Mouse (Mus musculus): Measurements from ENCODE around the gene Pex19. TPM values are rescaled to one million over a fixed set of nuclear protein-coding genes. Genes with fewer than 3 reads are reported as not detected.
A peak's percentile ranks its signal among the peaks of the same experiment; 100 is the strongest.

Gene Pex19
- polyA plus RNA-seq, 1 experiment from 2014 or later: 120 TPM

DNA sequence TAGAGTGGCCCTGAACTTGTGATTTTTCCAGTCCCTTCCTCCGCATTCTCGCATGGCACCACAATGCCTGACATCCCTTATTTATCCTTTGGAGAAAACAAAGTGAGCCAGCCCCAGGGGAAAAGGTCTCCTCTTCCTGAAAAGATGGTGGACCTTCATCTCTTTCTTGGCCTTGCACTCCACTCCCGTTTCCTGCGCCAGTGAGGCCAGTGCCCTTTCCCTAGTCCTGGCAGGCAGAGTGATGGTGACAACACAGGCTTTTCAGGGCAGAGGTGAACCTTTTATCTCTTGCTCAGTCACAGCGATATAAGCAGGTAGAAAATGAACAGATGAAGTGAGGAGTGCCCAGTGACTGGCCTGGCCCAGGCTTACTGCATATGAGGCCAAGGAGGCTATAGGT, 932 bp downstream of the Pex19 start:
- H3K27me3 ChIP-seq (ENCODE audit: control insufficient read depth, insufficient read depth, low read length): no peaks in the 10 kb centered on the region
- H3K4me3 ChIP-seq (ENCODE audit: low read depth, low read length): peak overlapping the region; percentile 79
- H3K9ac ChIP-seq (ENCODE audit: low read depth, low read length): peak overlapping the region; percentile 88
- WGBS (ENCODE audit: insufficient replicate concordance): 35% methylated on average over 5 of the region's 5 CpGs
- peaks cover 8% of the 10 kb centered on the region for H3K4me1 ChIP-seq (ENCODE audit: control insufficient read depth, insufficient read depth, low read length)
- peaks cover 29% of the 10 kb centered on the region for H3K36me3 ChIP-seq (ENCODE audit: control insufficient read depth, insufficient read depth, low read length)
- ATAC-seq (replicated peaks; ENCODE audit: insufficient number of reproducible peaks, low FRiP score, low TSS enrichment): no peak
- peak overlapping the region; percentile 69 for H3K4me2 ChIP-seq
- no peak overlapping the region for H3K27ac ChIP-seq (ENCODE audit: low read depth, low read length)
- no peaks in the 10 kb centered on the region for H3K9me3 ChIP-seq (replicated peaks; ENCODE audit: control insufficient read depth, low read length)

GRCm38 (mm10) chr1:172128563-172128962, 2.0 kb downstream of the Pex19 start:
- Histone ChIP-seq H3K4me1 (ENCODE audit: control insufficient read depth, insufficient read depth, low read length) (peaks cover 8% of the 10 kb centered on the region), H3K36me3 (ENCODE audit: control insufficient read depth, insufficient read depth, low read length) (peaks cover 30% of the 10 kb centered on the region), H3K9me3 (replicated peaks; ENCODE audit: control insufficient read depth, low read length) (no peaks in the 10 kb centered on the region), H3K4me2 (no peak overlapping the region), H3K9ac (ENCODE audit: low read depth, low read length) (no peak overlapping the region), H3K27ac (ENCODE audit: low read depth, low read length) (no peak overlapping the region), H3K4me3 (ENCODE audit: low read depth, low read length) (no peak overlapping the region), H3K27me3 (ENCODE audit: control insufficient read depth, insufficient read depth, low read length) (no peaks in the 10 kb centered on the region)
- 93% methylated on average over 15 of the region's 15 CpGs for WGBS (ENCODE audit: insufficient replicate concordance)
- no peak for ATAC-seq (replicated peaks; ENCODE audit: insufficient number of reproducible peaks, low FRiP score, low TSS enrichment)

- H3K9me3 ChIP-seq (replicated peaks; ENCODE audit: control insufficient read depth, low read length): no peaks in the 10 kb centered on the region
- H3K9ac ChIP-seq (ENCODE audit: low read depth, low read length): no peak overlapping the region
- H3K4me2 ChIP-seq: no peak overlapping the region
- no peak for ATAC-seq (replicated peaks; ENCODE audit: insufficient number of reproducible peaks, low FRiP score, low TSS enrichment)
- H3K4me1 ChIP-seq (ENCODE audit: control insufficient read depth, insufficient read depth, low read length): peaks cover 8% of the 10 kb centered on the region
- H3K27me3 ChIP-seq (ENCODE audit: control insufficient read depth, insufficient read depth, low read length): no peaks in the 10 kb centered on the region
- H3K27ac ChIP-seq (ENCODE audit: low read depth, low read length): no peak overlapping the region
- no peak overlapping the region for H3K4me3 ChIP-seq (ENCODE audit: low read depth, low read length)
- WGBS (ENCODE audit: insufficient replicate concordance): 77% methylated on average over 2 of the region's 2 CpGs
- peaks cover 34% of the 10 kb centered on the region for H3K36me3 ChIP-seq (ENCODE audit: control insufficient read depth, insufficient read depth, low read length)
Observed at GRCm38 (mm10) chr1:172129108-172129507, 2.6 kb downstream of the Pex19 start.

GRCm38 (mm10) chr1:172129780-172130179, 3.2 kb downstream of the Pex19 start:
- ATAC-seq (replicated peaks; ENCODE audit: insufficient number of reproducible peaks, low FRiP score, low TSS enrichment): no peak
- WGBS (ENCODE audit: insufficient replicate concordance): 90% methylated on average over 5 of the region's 5 CpGs
- peaks cover 8% of the 10 kb centered on the region for H3K4me1 ChIP-seq (ENCODE audit: control insufficient read depth, insufficient read depth, low read length)
- H3K36me3 ChIP-seq (ENCODE audit: control insufficient read depth, insufficient read depth, low read length): peaks cover 40% of the 10 kb centered on the region
- no peaks in the 10 kb centered on the region for H3K9me3 ChIP-seq (replicated peaks; ENCODE audit: control insufficient read depth, low read length)
- H3K4me3 ChIP-seq (ENCODE audit: low read depth, low read length): no peak overlapping the region
- H3K4me2 ChIP-seq: no peak overlapping the region
- H3K27me3 ChIP-seq (ENCODE audit: control insufficient read depth, insufficient read depth, low read length): no peaks in the 10 kb centered on the region
- no peak overlapping the region for H3K9ac ChIP-seq (ENCODE audit: low read depth, low read length)
- H3K27ac ChIP-seq (ENCODE audit: low read depth, low read length): no peak overlapping the region

GRCm38 (mm10) chr1:172132319-172132718, 5.8 kb downstream of the Pex19 start:
- Histone ChIP-seq H3K27me3 (ENCODE audit: control insufficient read depth, insufficient read depth, low read length) (no peaks in the 10 kb centered on the region), H3K9ac (ENCODE audit: low read depth, low read length) (no peak overlapping the region), H3K4me3 (ENCODE audit: low read depth, low read length) (no peak overlapping the region), H3K4me1 (ENCODE audit: control insufficient read depth, insufficient read depth, low read length) (peaks cover 6% of the 10 kb centered on the region), H3K36me3 (ENCODE audit: control insufficient read depth, insufficient read depth, low read length) (peaks cover 44% of the 10 kb centered on the region), H3K4me2 (no peak overlapping the region), H3K9me3 (replicated peaks; ENCODE audit: control insufficient read depth, low read length) (no peaks in the 10 kb centered on the region), H3K27ac (ENCODE audit: low read depth, low read length) (no peak overlapping the region)
- no peak for ATAC-seq (replicated peaks; ENCODE audit: insufficient number of reproducible peaks, low FRiP score, low TSS enrichment)
- WGBS (ENCODE audit: insufficient replicate concordance): 90% methylated on average over 7 of the region's 7 CpGs

DNA sequence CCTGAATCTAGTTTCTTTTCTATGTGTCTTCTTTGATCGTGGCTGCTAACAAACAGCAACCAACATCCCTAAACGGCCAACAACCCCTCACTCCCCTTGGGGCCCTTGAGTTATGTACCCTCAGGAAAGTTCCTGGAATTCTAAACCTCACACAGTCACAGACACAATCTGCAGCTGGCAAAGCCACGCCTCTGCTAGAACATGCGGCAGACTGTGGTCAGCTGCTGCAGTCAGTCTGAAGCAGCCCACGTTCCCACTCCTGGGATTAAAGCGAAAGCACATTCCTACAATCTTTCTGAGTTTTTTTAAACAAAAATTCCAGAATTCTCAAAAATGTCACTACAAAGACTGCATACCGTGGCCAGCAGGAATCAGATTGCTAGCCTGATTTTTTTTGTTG, 7.0 kb downstream of the Pex19 start:
- Histone ChIP-seq H3K27me3 (ENCODE audit: control insufficient read depth, insufficient read depth, low read length) (no peaks in the 10 kb centered on the region), H3K4me3 (ENCODE audit: low read depth, low read length) (no peak overlapping the region), H3K27ac (ENCODE audit: low read depth, low read length) (no peak overlapping the region), H3K4me1 (ENCODE audit: control insufficient read depth, insufficient read depth, low read length) (no peaks in the 10 kb centered on the region), H3K4me2 (no peak overlapping the region), H3K9ac (ENCODE audit: low read depth, low read length) (no peak overlapping the region), H3K36me3 (ENCODE audit: control insufficient read depth, insufficient read depth, low read length) (peaks cover 44% of the 10 kb centered on the region), H3K9me3 (replicated peaks; ENCODE audit: control insufficient read depth, low read length) (no peaks in the 10 kb centered on the region)
- 76% methylated on average over 7 of the region's 7 CpGs for WGBS (ENCODE audit: insufficient replicate concordance)
- ATAC-seq (replicated peaks; ENCODE audit: insufficient number of reproducible peaks, low FRiP score, low TSS enrichment): no peak

- 84% methylated on average over 4 of the region's 4 CpGs for WGBS (ENCODE audit: insufficient replicate concordance)
- H3K4me1 ChIP-seq (ENCODE audit: control insufficient read depth, insufficient read depth, low read length): no peaks in the 10 kb centered on the region
- H3K4me3 ChIP-seq (ENCODE audit: low read depth, low read length): no peak overlapping the region
- H3K9ac ChIP-seq (ENCODE audit: low read depth, low read length): no peak overlapping the region
- H3K27me3 ChIP-seq (ENCODE audit: control insufficient read depth, insufficient read depth, low read length): no peaks in the 10 kb centered on the region
- no peaks in the 10 kb centered on the region for H3K9me3 ChIP-seq (replicated peaks; ENCODE audit: control insufficient read depth, low read length)
- H3K4me2 ChIP-seq: no peak overlapping the region
- H3K36me3 ChIP-seq (ENCODE audit: control insufficient read depth, insufficient read depth, low read length): peaks cover 44% of the 10 kb centered on the region
- ATAC-seq (replicated peaks; ENCODE audit: insufficient number of reproducible peaks, low FRiP score, low TSS enrichment): no peak
- no peak overlapping the region for H3K27ac ChIP-seq (ENCODE audit: low read depth, low read length)
Observed at GRCm38 (mm10) chr1:172134072-172134471, 7.5 kb downstream of the Pex19 start.

DNA sequence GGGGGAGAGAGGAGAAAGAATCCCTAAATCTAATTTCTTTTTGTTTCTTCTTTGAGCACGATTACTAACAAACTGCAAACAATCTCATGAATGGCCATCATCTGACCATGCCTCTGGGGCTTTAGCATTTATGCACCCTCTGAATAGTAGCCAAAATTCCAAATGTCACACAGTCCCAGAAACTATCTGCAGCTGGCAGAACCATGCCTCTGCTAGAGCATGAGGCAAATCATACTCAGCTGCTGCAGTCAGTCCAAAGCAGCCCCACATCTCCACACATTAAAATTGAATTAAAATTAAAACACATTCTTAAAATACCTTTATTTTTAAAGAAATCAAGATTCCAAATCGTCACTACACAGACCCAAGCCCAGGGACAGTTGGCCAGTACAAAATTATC, 13.6 kb downstream of the Pex19 start:
- H3K27ac ChIP-seq (ENCODE audit: low read depth, low read length): no peak overlapping the region
- H3K4me3 ChIP-seq (ENCODE audit: low read depth, low read length): no peak overlapping the region
- no peaks in the 10 kb centered on the region for H3K4me1 ChIP-seq (ENCODE audit: control insufficient read depth, insufficient read depth, low read length)
- H3K36me3 ChIP-seq (ENCODE audit: control insufficient read depth, insufficient read depth, low read length): peaks cover 4% of the 10 kb centered on the region
- ATAC-seq (replicated peaks; ENCODE audit: insufficient number of reproducible peaks, low FRiP score, low TSS enrichment): no peak
- no peak overlapping the region for H3K9ac ChIP-seq (ENCODE audit: low read depth, low read length)
- no peaks in the 10 kb centered on the region for H3K27me3 ChIP-seq (ENCODE audit: control insufficient read depth, insufficient read depth, low read length)
- 73% methylated on average over 2 of the region's 2 CpGs for WGBS (ENCODE audit: insufficient replicate concordance)
- H3K4me2 ChIP-seq: no peak overlapping the region
- no peaks in the 10 kb centered on the region for H3K9me3 ChIP-seq (replicated peaks; ENCODE audit: control insufficient read depth, low read length)

DNA sequence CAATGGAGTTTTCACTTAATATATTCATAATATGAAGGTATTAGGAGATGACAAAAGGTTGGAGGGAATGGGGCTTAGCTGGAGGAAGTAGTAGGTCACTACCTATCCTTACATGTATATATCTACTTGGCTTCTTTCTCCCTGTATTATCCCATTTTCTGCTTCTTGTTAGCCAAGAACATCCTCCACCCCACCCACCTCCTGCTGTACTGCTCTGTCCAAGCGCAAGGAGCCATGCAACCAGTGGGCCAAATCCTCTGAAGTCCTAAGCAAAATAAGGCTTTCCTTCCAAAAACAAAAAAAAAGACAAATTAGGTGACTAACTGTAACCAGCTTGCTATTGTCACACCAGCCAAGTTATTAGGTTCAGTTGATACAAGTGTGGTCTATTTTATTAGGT, 14.3 kb downstream of the Pex19 start:
- WGBS (ENCODE audit: insufficient replicate concordance): 91% methylated on average over 1 of the region's 1 CpGs
- peaks cover under 1% of the 10 kb centered on the region for H3K36me3 ChIP-seq (ENCODE audit: control insufficient read depth, insufficient read depth, low read length)
- H3K4me3 ChIP-seq (ENCODE audit: low read depth, low read length): no peak overlapping the region
- no peak overlapping the region for H3K27ac ChIP-seq (ENCODE audit: low read depth, low read length)
- H3K27me3 ChIP-seq (ENCODE audit: control insufficient read depth, insufficient read depth, low read length): no peaks in the 10 kb centered on the region
- no peaks in the 10 kb centered on the region for H3K9me3 ChIP-seq (replicated peaks; ENCODE audit: control insufficient read depth, low read length)
- no peak for ATAC-seq (replicated peaks; ENCODE audit: insufficient number of reproducible peaks, low FRiP score, low TSS enrichment)
- no peak overlapping the region for H3K4me2 ChIP-seq
- no peak overlapping the region for H3K9ac ChIP-seq (ENCODE audit: low read depth, low read length)
- H3K4me1 ChIP-seq (ENCODE audit: control insufficient read depth, insufficient read depth, low read length): no peaks in the 10 kb centered on the region
